Mouse (Mus musculus) ES-Bruce4 (cell line): ENCODE measurements around the gene Akap13.

ENCODE experiments used
- CTCF ChIP-seq: IDR thresholded peaks from one replicate; pipeline ENCODE4 v1.8.1; 2011; ENCODE audit warnings: low read depth, low read length
- POLR2A ChIP-seq: IDR thresholded peaks from one replicate; pipeline ENCODE4 v1.8.1; 2011; ENCODE audit warnings: low read length; ENCODE audit not compliant: insufficient read depth

GRCm38 (mm10) chr7:75640671-75641070 lies 185.3 kb downstream of the Akap13 start:
- TF ChIP-seq CTCF (no peak), POLR2A (no peak)
